Mouse (Mus musculus) heart, postnatal 0 days (tissue): ENCODE results near the gene Rabgap1l.

Source experiments
- CTCF ChIP-seq: IDR thresholded peaks from 2 replicates; pipeline ENCODE4 v1.5.1; 2016; ENCODE audit warnings: antibody characterized with exemption, control low read depth, low read depth
- EP300 ChIP-seq: IDR thresholded peaks from 2 replicates; pipeline ENCODE4 v1.6.1; 2016; ENCODE audit warnings: antibody characterized with exemption, low read depth

DNA sequence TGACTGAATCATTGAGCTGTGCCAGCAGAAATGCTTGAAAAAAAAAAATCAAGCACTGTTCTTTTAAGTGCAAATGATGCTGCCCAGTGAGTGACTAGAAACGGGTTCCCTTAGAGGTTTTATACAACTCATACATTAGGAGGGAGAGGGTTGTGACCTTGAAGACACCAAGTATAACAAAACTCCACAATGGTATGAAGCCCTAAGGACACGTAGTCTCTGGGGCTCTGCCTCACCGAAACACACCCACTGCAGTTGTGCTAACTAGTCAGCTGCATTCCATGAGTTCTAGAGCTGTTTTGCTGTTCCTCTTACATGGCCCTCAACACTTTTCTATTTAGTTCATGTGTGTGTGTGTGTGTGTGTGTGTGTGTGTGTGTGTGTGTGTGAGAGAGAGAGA lies 141.3 kb downstream of the Rabgap1l start:
- TF ChIP-seq EP300 (no peak), CTCF (no peak)
